Mouse (Mus musculus) liver, embryonic 14.5 days (tissue): ENCODE results near the gene Tmem110. TPM values are rescaled to one million over a fixed set of nuclear protein-coding genes. Genes with fewer than 3 reads are reported as not detected.
A peak's percentile ranks its signal among the peaks of the same experiment; 100 is the strongest.

Source experiments
- ATAC-seq: fragments of 200-750 bp; cut with Nextera tagmentation; 2 replicates; pipeline ENCODE4 v1.8.0; 2017; ENCODE audit warnings: moderate number of reproducible peaks, mild to moderate bottlenecking, moderate library complexity; ENCODE audit not compliant: insufficient read depth
- DNase-seq, 3 experiments: peaks; one replicate each; pipeline ENCODE4 v3.0.0-alpha.2; 2012 to 2013; ENCODE audit warnings: low read depth in 3 of 3, low spot score in 3 of 3
- H3K27ac ChIP-seq: fragments of 300-500 bp; sonication (generic); 2 replicates; pipeline ENCODE4 v1.5.1; 2014; ENCODE audit warnings: moderate library complexity, mild to moderate bottlenecking, control low read depth, inconsistent platforms
- H3K27me3 ChIP-seq: fragments of 300-500 bp; sonication (generic); 2 replicates; pipeline ENCODE4 v1.6.1; 2014; ENCODE audit warnings: mild to moderate bottlenecking, low read length, moderate library complexity; ENCODE audit not compliant: control insufficient read depth, insufficient read depth
- H3K36me3 ChIP-seq: fragments of 300-500 bp; sonication (generic); replicated peaks from 2 replicates; pipeline ENCODE4 v1.6.1; 2014; ENCODE audit warnings: low read depth; ENCODE audit not compliant: control insufficient read depth, insufficient read depth
- H3K4me1 ChIP-seq, 2 experiments: fragments of 200-500 bp in 1 of 2; fragments of 300-500 bp in 1 of 2; sonication (generic) in 1 of 2; replicated peaks; 2 replicates each; pipeline ENCODE4 v1.6.1; 2012 to 2014; ENCODE audit warnings: antibody characterized with exemption in 1 of 2, inconsistent platforms in 1 of 2, low read length in 1 of 2; ENCODE audit not compliant: control insufficient read depth in 2 of 2, insufficient read depth in 2 of 2
- H3K4me2 ChIP-seq: fragments of 300-500 bp; sonication (generic); 2 replicates; pipeline ENCODE4 v1.6.1; 2014; ENCODE audit warnings: low read depth, mild to moderate bottlenecking, control low read depth, moderate library complexity
- H3K4me3 ChIP-seq, 2 experiments: fragments of 200-500 bp in 1 of 2; fragments of 300-500 bp in 1 of 2; sonication (generic) in 1 of 2; 2 replicates each; pipeline ENCODE4 v1.5.1; 2012 to 2014; ENCODE audit warnings: low read depth in 2 of 2, low read length in 2 of 2, mild to moderate bottlenecking in 2 of 2, control low read depth in 1 of 2, inconsistent platforms in 1 of 2, moderate library complexity in 1 of 2; ENCODE audit not compliant: insufficient read depth in 1 of 2
- H3K9ac ChIP-seq: fragments of 300-500 bp; sonication (generic); replicated peaks from 2 replicates; pipeline ENCODE4 v1.6.1; 2014; ENCODE audit warnings: mild to moderate bottlenecking, control low read depth, moderate library complexity
- H3K9me3 ChIP-seq: fragments of 300-500 bp; sonication (generic); 2 replicates; pipeline ENCODE4 v1.6.1; 2016; ENCODE audit warnings: low read length, mixed read lengths; ENCODE audit not compliant: control insufficient read depth
- CTCF ChIP-seq: IDR thresholded peaks from 2 replicates; pipeline ENCODE4 v1.5.1; 2016; ENCODE audit warnings: antibody characterized with exemption, low read depth, control low read depth
- EP300 ChIP-seq: IDR thresholded peaks from 2 replicates; pipeline ENCODE4 v1.6.1; 2016; ENCODE audit warnings: antibody characterized with exemption, low read depth
- whole genome bisulfite sequencing: fragments of 180-500 bp; shearing (Covaris S2); extraction: QIAGEN DNeasy Blood & Tissue Kit; methylation state at CpG from one replicate; pipeline ENCODE4 v1.1.7; 2014; ENCODE audit not compliant: insufficient replicate concordance; 5-methylcytosine and 5-hydroxymethylcytosine counted together
- polyA plus RNA-seq, 2 experiments: library from polyadenylated mRNA; depleted of rRNA in 1 of 2; stranded (reverse) in 1 of 2; unstranded in 1 of 2; fragments of >200 nt; fragmentation: Nextera tagmentation in 1 of 2; extraction: Ambion mirVana in 1 of 2; gene quantifications; 2 replicates each; pipeline versions ENCODE4 v1.2.1 to v1.2.3; 2012 to 2014

Tmem110 gene
- polyA plus RNA-seq, 2 experiments: 6.2 to 8.2 TPM

- Histone ChIP-seq H3K4me1 (no peaks in the 10 kb centered on the region; a peak in 1 of 4 replicates), H3K27ac (no peak overlapping the region), H3K9me3 (no peaks in the 10 kb centered on the region), H3K4me2 (no peak overlapping the region), H3K4me3 (no peak overlapping the region), H3K36me3 (no peaks in the 10 kb centered on the region), H3K27me3 (no peaks in the 10 kb centered on the region), H3K9ac (no peak overlapping the region)
- no peak for ATAC-seq
- no peak for TF ChIP-seq EP300
- TF ChIP-seq CTCF: no peak
- WGBS: 74% methylated on average over 5 of the region's 5 CpGs
- no peak for DNase-seq
These were observed 26.9 kb downstream of the Tmem110 start for GRCm38 (mm10) chr14:30852325-30852724.

- H3K4me3 ChIP-seq: no peak overlapping the region
- no peak overlapping the region for H3K9ac ChIP-seq
- TF ChIP-seq EP300 (no peak), CTCF (no peak)
- H3K36me3 ChIP-seq: no peaks in the 10 kb centered on the region
- ATAC-seq: no peak
- no peaks in the 10 kb centered on the region; a peak in 1 of 4 replicates for H3K4me1 ChIP-seq
- no peak overlapping the region for H3K27ac ChIP-seq
- WGBS: 83% methylated on average over 3 of the region's 3 CpGs
- DNase-seq: no peak
- H3K4me2 ChIP-seq: no peak overlapping the region
- no peaks in the 10 kb centered on the region for H3K9me3 ChIP-seq
- H3K27me3 ChIP-seq: no peaks in the 10 kb centered on the region
These were observed 29.9 kb downstream of the Tmem110 start for GRCm38 (mm10) chr14:30855316-30855715.

- Histone ChIP-seq H3K4me2 (no peak overlapping the region), H3K4me1 (peaks cover 0 to 3% of the 10 kb centered on the region in 2 experiments; a peak in 2 of 4 replicates), H3K27me3 (no peaks in the 10 kb centered on the region), H3K9ac (no peak overlapping the region), H3K27ac (no peak overlapping the region), H3K4me3 (no peak overlapping the region), H3K9me3 (no peaks in the 10 kb centered on the region), H3K36me3 (no peaks in the 10 kb centered on the region)
- TF ChIP-seq CTCF (no peak), EP300 (no peak)
- DNase-seq: no peak
- ATAC-seq: no peak
- 46% methylated on average over 10 of the region's 10 CpGs for WGBS
These were observed 31.6 kb downstream of the Tmem110 start for GRCm38 (mm10) chr14:30856885-30857507.

GRCm38 (mm10) chr14:30857990-30858389 lies 32.6 kb downstream of the Tmem110 start:
- DNase-seq (peak in 1 of 3 experiments; percentile 13), ATAC-seq (no peak)
- no peak overlapping the region for H3K4me3 ChIP-seq
- peaks cover 0 to 3% of the 10 kb centered on the region in 2 experiments; a peak in 2 of 4 replicates for H3K4me1 ChIP-seq
- TF ChIP-seq CTCF (peak; percentile 54), EP300 (no peak)
- no peaks in the 10 kb centered on the region for H3K36me3 ChIP-seq
- no peak overlapping the region for H3K4me2 ChIP-seq
- no peak overlapping the region for H3K9ac ChIP-seq
- no peaks in the 10 kb centered on the region for H3K9me3 ChIP-seq
- H3K27me3 ChIP-seq: no peaks in the 10 kb centered on the region
- no peak overlapping the region for H3K27ac ChIP-seq
- WGBS: 60% methylated on average over 4 of the region's 4 CpGs

GRCm38 (mm10) chr14:30861421-30862125 lies 36.2 kb downstream of the Tmem110 start:
- H3K27ac ChIP-seq: no peak overlapping the region
- no peak overlapping the region for H3K4me2 ChIP-seq
- WGBS: 66% methylated on average over 16 of the region's 16 CpGs
- H3K27me3 ChIP-seq: no peaks in the 10 kb centered on the region
- ATAC-seq (0 out of 2 replicates have a peak, but pooled peaks have one; percentile 13), DNase-seq (no peak)
- H3K4me3 ChIP-seq: no peak overlapping the region
- H3K9me3 ChIP-seq: no peaks in the 10 kb centered on the region
- no peaks in the 10 kb centered on the region for H3K36me3 ChIP-seq
- peaks cover 0 to 3% of the 10 kb centered on the region in 2 experiments; a peak in 2 of 4 replicates for H3K4me1 ChIP-seq
- no peak for TF ChIP-seq CTCF
- TF ChIP-seq EP300: no peak
- H3K9ac ChIP-seq: no peak overlapping the region
